Mouse (Mus musculus): ENCODE measurements around the gene Tmem144. TPM values are rescaled to one million over a fixed set of nuclear protein-coding genes. Genes with fewer than 3 reads are reported as not detected.

The Tmem144 gene
- polyA plus RNA-seq, 1 experiment from 2014 or later, result 4.0 TPM

DNA sequence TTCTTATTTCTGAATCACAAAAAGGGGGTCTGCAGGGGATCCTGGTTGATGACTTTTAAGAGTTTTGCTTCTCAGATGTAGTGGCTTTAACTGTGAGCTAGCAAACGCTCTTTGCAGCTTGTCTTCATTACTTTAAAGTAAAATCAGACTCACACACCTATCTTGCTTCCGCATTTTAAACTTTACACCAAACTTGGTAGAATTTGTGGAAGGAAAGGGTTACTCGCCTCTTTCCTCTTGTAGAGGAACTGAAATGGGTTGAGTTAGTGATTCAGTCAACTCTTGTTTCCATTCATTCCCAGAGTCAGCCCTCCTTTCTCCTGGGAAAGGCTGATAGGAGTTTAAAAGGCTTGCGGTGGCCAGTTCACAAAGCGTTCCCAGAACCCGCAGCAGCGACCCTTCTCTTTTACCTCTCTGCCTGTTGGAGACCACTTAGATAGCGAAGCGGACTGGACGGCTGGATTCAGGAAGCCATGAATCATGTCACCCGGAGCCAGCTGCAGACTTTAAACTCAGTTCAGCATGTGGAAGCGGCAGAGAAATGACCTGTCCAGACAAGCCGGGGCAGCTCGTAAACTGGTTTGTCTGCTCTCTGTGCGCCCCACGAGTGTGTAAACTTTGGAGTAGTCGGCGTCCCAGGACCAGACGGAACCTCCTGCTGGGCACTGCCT lies 33.2 kb upstream of the Tmem144 start:
- peak overlapping the region; percentile 24 for H3K4me3 ChIP-seq
- WGBS, result 61% methylated on average over 19 of the region's 19 CpGs
- H3K27me3 ChIP-seq, result no peaks in the 10 kb centered on the region
- 0 out of 2 replicates have a peak overlapping the region, but pooled peaks have one; percentile 27 for H3K9ac ChIP-seq
- ATAC-seq (ENCODE audit: insufficient number of reproducible peaks, insufficient read depth, low FRiP score, low TSS enrichment, low read depth), result 0 out of 2 replicates have a peak, but pooled peaks have one; percentile 48
- peak overlapping the region; percentile 44 for H3K4me2 ChIP-seq
- H3K27ac ChIP-seq, result 0 out of 2 replicates have a peak overlapping the region, but pooled peaks have one; percentile 44
- peaks cover 18% of the 10 kb centered on the region for H3K4me1 ChIP-seq
- no peaks in the 10 kb centered on the region for H3K9me3 ChIP-seq
- no peaks in the 10 kb centered on the region for H3K36me3 ChIP-seq

- no peaks in the 10 kb centered on the region for H3K36me3 ChIP-seq
- peak overlapping the region; percentile 43 for H3K4me2 ChIP-seq
- no peaks in the 10 kb centered on the region for H3K9me3 ChIP-seq
- no peak for ATAC-seq (ENCODE audit: insufficient number of reproducible peaks, insufficient read depth, low FRiP score, low TSS enrichment, low read depth)
- H3K4me1 ChIP-seq, result peaks cover 18% of the 10 kb centered on the region
- peak overlapping the region; percentile 14; the same call in 1 of the 2 replicates for H3K4me3 ChIP-seq
- no peak overlapping the region for H3K9ac ChIP-seq
- 23% methylated on average over 9 of the region's 9 CpGs for WGBS
- H3K27ac ChIP-seq, result no peak overlapping the region
- H3K27me3 ChIP-seq, result no peaks in the 10 kb centered on the region
Observed at GRCm38 (mm10) chr3:79884761-79885189, 32.2 kb upstream of the Tmem144 start.

GRCm38 (mm10) chr3:79884305-79884704 lies 31.7 kb upstream of the Tmem144 start, which contains the start of gene Fam198b:
Gene Fam198b (plus strand): TSS chr3:79884533.
- peaks cover 18% of the 10 kb centered on the region for H3K4me1 ChIP-seq
- H3K4me3 ChIP-seq, result peak within 1 kb of the TSS; percentile 14; the same call in 1 of the 2 replicates
- WGBS, result 61% methylated on average over 5 of the region's 5 CpGs
- no peaks in the 10 kb centered on the region for H3K36me3 ChIP-seq
- peak within 1 kb of the TSS; percentile 43 for H3K4me2 ChIP-seq
- H3K9me3 ChIP-seq, result no peaks in the 10 kb centered on the region
- ATAC-seq (ENCODE audit: insufficient number of reproducible peaks, insufficient read depth, low FRiP score, low TSS enrichment, low read depth), result no peak
- no peak within 1 kb of the TSS for H3K27ac ChIP-seq
- no peaks in the 10 kb centered on the region for H3K27me3 ChIP-seq
- H3K9ac ChIP-seq, result no peak within 1 kb of the TSS

DNA sequence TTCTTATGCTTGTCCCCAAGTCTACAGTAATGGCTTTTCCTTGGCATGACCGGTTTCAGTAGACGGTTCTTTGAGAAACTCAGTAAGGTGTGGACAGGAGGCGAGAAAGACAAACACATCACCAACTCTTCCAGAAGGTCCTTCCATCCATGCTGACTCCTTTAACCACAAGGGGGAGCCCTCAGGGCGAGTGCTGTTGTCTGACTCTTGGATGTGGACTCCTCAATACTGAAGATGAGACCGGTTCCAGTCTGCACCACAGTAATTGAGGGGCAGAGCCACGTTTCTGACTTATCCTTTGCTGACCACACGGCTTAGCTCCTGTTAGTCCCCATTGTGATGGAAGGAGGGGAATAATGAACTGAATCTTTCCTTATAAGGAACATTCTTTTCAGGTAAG lies 30.5 kb upstream of the Tmem144 start:
- 44% methylated on average over 7 of the region's 7 CpGs for WGBS
- H3K9ac ChIP-seq, result no peak overlapping the region
- ATAC-seq (ENCODE audit: insufficient number of reproducible peaks, insufficient read depth, low FRiP score, low TSS enrichment, low read depth), result no peak
- no peaks in the 10 kb centered on the region for H3K36me3 ChIP-seq
- H3K4me1 ChIP-seq, result peaks cover 18% of the 10 kb centered on the region
- no peaks in the 10 kb centered on the region for H3K27me3 ChIP-seq
- H3K27ac ChIP-seq, result no peak overlapping the region
- no peaks in the 10 kb centered on the region for H3K9me3 ChIP-seq
- H3K4me3 ChIP-seq, result no peak overlapping the region
- no peak overlapping the region for H3K4me2 ChIP-seq

- Histone ChIP-seq H3K27me3 (no peaks in the 10 kb centered on the region), H3K4me2 (no peak overlapping the region), H3K9ac (no peak overlapping the region), H3K9me3 (no peaks in the 10 kb centered on the region), H3K27ac (no peak overlapping the region), H3K4me3 (no peak overlapping the region), H3K36me3 (no peaks in the 10 kb centered on the region), H3K4me1 (peaks cover 9% of the 10 kb centered on the region)
- 61% methylated on average over 2 of the region's 2 CpGs for WGBS
- ATAC-seq (ENCODE audit: insufficient number of reproducible peaks, insufficient read depth, low FRiP score, low TSS enrichment, low read depth), result no peak
Observed at GRCm38 (mm10) chr3:79881645-79882044, 29.1 kb upstream of the Tmem144 start.

- no peaks in the 10 kb centered on the region for H3K36me3 ChIP-seq
- H3K4me3 ChIP-seq, result no peak overlapping the region
- WGBS, result 54% methylated on average over 9 of the region's 9 CpGs
- H3K27ac ChIP-seq, result no peak overlapping the region
- no peaks in the 10 kb centered on the region for H3K4me1 ChIP-seq
- no peak overlapping the region for H3K4me2 ChIP-seq
- no peak overlapping the region for H3K9ac ChIP-seq
- no peaks in the 10 kb centered on the region for H3K9me3 ChIP-seq
- 0 out of 2 replicates have a peak, but pooled peaks have one; percentile 32 for ATAC-seq (ENCODE audit: insufficient number of reproducible peaks, insufficient read depth, low FRiP score, low TSS enrichment, low read depth)
- no peaks in the 10 kb centered on the region for H3K27me3 ChIP-seq
Observed at GRCm38 (mm10) chr3:79879246-79879645, 26.7 kb upstream of the Tmem144 start.

DNA sequence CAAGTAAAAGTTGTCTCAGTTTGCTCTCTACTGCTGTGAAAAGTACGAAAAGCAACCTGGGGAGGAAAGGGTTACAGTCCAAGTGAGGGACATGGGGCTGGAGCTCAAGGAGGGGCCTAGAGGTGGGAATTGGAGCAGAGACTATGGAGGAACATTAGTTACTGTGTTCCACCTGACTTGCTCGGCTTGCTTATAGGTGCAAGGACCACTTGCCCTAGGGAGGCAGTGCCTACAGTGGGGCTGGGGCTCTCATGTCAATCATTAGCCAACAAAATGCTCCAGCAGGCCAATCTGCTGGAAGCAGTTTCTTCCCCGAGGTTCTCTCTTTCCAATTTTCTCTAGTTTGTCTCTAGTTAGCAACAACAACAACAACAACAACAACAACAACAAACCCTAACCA lies 25.8 kb upstream of the Tmem144 start:
- H3K27me3 ChIP-seq, result no peaks in the 10 kb centered on the region
- no peak for ATAC-seq (ENCODE audit: insufficient number of reproducible peaks, insufficient read depth, low FRiP score, low TSS enrichment, low read depth)
- 62% methylated on average over 3 of the region's 3 CpGs for WGBS

GRCm38 (mm10) chr3:79875471-79875870 lies 22.9 kb upstream of the Tmem144 start:
- ATAC-seq (ENCODE audit: insufficient number of reproducible peaks, insufficient read depth, low FRiP score, low TSS enrichment, low read depth), result no peak
- no peak overlapping the region for H3K9ac ChIP-seq
- H3K4me3 ChIP-seq, result no peak overlapping the region
- H3K4me1 ChIP-seq, result no peaks in the 10 kb centered on the region
- no peak overlapping the region for H3K27ac ChIP-seq
- no peaks in the 10 kb centered on the region for H3K9me3 ChIP-seq
- H3K4me2 ChIP-seq, result no peak overlapping the region
- whole genome bisulfite sequencing, result 91% methylated on average over 5 of the region's 5 CpGs
- H3K27me3 ChIP-seq, result no peaks in the 10 kb centered on the region
- H3K36me3 ChIP-seq, result no peaks in the 10 kb centered on the region

More for the DNA sequence above, 25.8 kb upstream of the Tmem144 start:
- Histone ChIP-seq H3K4me3 (no peak overlapping the region), H3K9me3 (no peaks in the 10 kb centered on the region), H3K4me1 (no peaks in the 10 kb centered on the region), H3K9ac (no peak overlapping the region), H3K36me3 (no peaks in the 10 kb centered on the region), H3K4me2 (no peak overlapping the region), H3K27ac (no peak overlapping the region)

- no peaks in the 10 kb centered on the region for H3K36me3 ChIP-seq
- H3K27ac ChIP-seq, result no peak overlapping the region
- no peak for ATAC-seq (ENCODE audit: insufficient number of reproducible peaks, insufficient read depth, low FRiP score, low TSS enrichment, low read depth)
- no peak overlapping the region for H3K4me2 ChIP-seq
- 54% methylated on average over 1 of the region's 1 CpGs for WGBS
- no peaks in the 10 kb centered on the region for H3K27me3 ChIP-seq
- no peaks in the 10 kb centered on the region for H3K9me3 ChIP-seq
- no peaks in the 10 kb centered on the region for H3K4me1 ChIP-seq
- H3K4me3 ChIP-seq, result no peak overlapping the region
- H3K9ac ChIP-seq, result no peak overlapping the region
Observed at GRCm38 (mm10) chr3:79867121-79867709, 14.6 kb upstream of the Tmem144 start.

- H3K4me2 ChIP-seq, result no peak overlapping the region
Observed at GRCm38 (mm10) chr3:79866526-79866925, 14.0 kb upstream of the Tmem144 start.

DNA sequence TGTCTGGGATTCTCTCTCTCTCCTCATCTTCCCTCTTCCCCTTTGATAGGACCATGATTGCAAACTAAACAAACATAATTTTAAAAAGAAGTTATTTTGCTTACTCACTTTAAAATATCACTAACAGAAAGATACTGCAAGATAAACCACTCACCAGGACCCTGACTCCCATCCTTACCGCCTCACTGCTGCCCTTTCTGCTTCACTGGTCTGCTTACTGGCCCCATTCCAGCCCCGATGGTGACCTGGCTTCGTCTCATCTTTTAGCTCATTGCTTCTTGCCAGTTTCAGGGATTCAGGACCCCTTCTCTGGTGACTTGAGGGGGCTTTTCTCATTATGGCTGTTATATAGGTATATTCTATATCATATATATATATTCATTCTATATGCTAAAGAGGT lies 13.5 kb upstream of the Tmem144 start:
- ATAC-seq (ENCODE audit: insufficient number of reproducible peaks, insufficient read depth, low FRiP score, low TSS enrichment, low read depth), result no peak
- no peaks in the 10 kb centered on the region for H3K27me3 ChIP-seq
- WGBS, result 93% methylated on average over 3 of the region's 3 CpGs

More at GRCm38 (mm10) chr3:79866526-79866925, 14.0 kb upstream of the Tmem144 start:
- Histone ChIP-seq H3K4me3 (no peak overlapping the region), H3K36me3 (no peaks in the 10 kb centered on the region), H3K27me3 (no peaks in the 10 kb centered on the region), H3K9ac (no peak overlapping the region), H3K4me1 (no peaks in the 10 kb centered on the region), H3K9me3 (no peaks in the 10 kb centered on the region), H3K27ac (no peak overlapping the region)
- WGBS, result 83% methylated on average over 9 of the region's 9 CpGs
- no peak for ATAC-seq (ENCODE audit: insufficient number of reproducible peaks, insufficient read depth, low FRiP score, low TSS enrichment, low read depth)

DNA sequence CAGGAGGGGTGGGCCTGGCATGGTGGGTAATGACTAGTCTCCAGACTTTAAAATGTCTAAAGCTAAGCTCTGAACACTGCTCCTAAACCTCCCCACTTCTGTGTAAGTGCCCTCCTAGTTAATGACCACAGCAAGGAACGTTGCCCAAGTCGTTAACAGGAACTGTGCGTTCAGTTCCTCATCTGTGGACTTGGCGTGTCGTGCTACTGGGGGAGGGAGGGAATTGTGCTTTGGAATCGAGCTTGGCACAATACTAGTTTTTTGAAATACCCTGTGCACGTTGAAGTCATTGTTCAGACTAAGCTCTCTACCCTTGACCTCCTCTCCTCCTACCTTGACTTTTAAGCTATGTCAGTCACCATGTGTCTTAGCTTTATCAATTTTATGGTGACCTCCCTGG lies 12.3 kb upstream of the Tmem144 start:
- H3K4me2 ChIP-seq, result no peak overlapping the region
- H3K9me3 ChIP-seq, result no peaks in the 10 kb centered on the region
- no peak overlapping the region for H3K4me3 ChIP-seq
- ATAC-seq (ENCODE audit: insufficient number of reproducible peaks, insufficient read depth, low FRiP score, low TSS enrichment, low read depth), result no peak
- WGBS, result 81% methylated on average over 7 of the region's 7 CpGs
- H3K4me1 ChIP-seq, result no peaks in the 10 kb centered on the region
- no peaks in the 10 kb centered on the region for H3K27me3 ChIP-seq
- H3K9ac ChIP-seq, result no peak overlapping the region
- no peaks in the 10 kb centered on the region for H3K36me3 ChIP-seq
- no peak overlapping the region for H3K27ac ChIP-seq

More for the DNA sequence above, 13.5 kb upstream of the Tmem144 start:
- Histone ChIP-seq H3K4me2 (no peak overlapping the region), H3K9ac (no peak overlapping the region), H3K27ac (no peak overlapping the region), H3K9me3 (no peaks in the 10 kb centered on the region), H3K4me3 (no peak overlapping the region), H3K4me1 (no peaks in the 10 kb centered on the region), H3K36me3 (no peaks in the 10 kb centered on the region)

All from embryonic facial prominence, embryonic 13.5 days (tissue).